Mouse (Mus musculus) ES-Bruce4 (cell line): ENCODE results near the gene Adam11. TPM values are rescaled to one million over a fixed set of nuclear protein-coding genes. Genes with fewer than 3 reads are reported as not detected.

Source experiments
- H3K27ac ChIP-seq: 2 replicates; pipeline ENCODE4 v1.5.1; 2012; ENCODE audit warnings: low read length, inconsistent platforms; ENCODE audit not compliant: insufficient read depth
- H3K27me3 ChIP-seq: 2 replicates; pipeline ENCODE4 v1.6.1; 2012; ENCODE audit warnings: mild to moderate bottlenecking, low read length, inconsistent platforms; ENCODE audit not compliant: control insufficient read depth, poor library complexity, insufficient read depth, severe bottlenecking
- H3K36me3 ChIP-seq: 2 replicates; pipeline ENCODE4 v1.6.1; 2012; ENCODE audit warnings: inconsistent platforms, mild to moderate bottlenecking, low read length, moderate library complexity; ENCODE audit not compliant: control insufficient read depth, poor library complexity, insufficient read depth, severe bottlenecking
- H3K4me1 ChIP-seq: one replicate; pipeline ENCODE4 v1.8.1; 2011; ENCODE audit warnings: low read length; ENCODE audit not compliant: control insufficient read depth, insufficient read depth
- H3K4me3 ChIP-seq: 2 replicates; pipeline ENCODE4 v1.5.1; 2011; ENCODE audit warnings: low read depth, mild to moderate bottlenecking, low read length
- H3K9ac ChIP-seq: 2 replicates; pipeline ENCODE4 v1.6.1; 2012; ENCODE audit warnings: low read depth, mild to moderate bottlenecking, inconsistent platforms; ENCODE audit not compliant: poor library complexity, severe bottlenecking
- H3K9me3 ChIP-seq: replicated peaks from 2 replicates; pipeline ENCODE4 v1.6.1; 2012; ENCODE audit warnings: mild to moderate bottlenecking, low read length, inconsistent platforms; ENCODE audit not compliant: control insufficient read depth, poor library complexity, insufficient read depth, severe bottlenecking
- CTCF ChIP-seq: IDR thresholded peaks from one replicate; pipeline ENCODE4 v1.8.1; 2011; ENCODE audit warnings: low read depth, low read length
- EP300 ChIP-seq: IDR thresholded peaks from 2 replicates; pipeline ENCODE4 v1.6.1; 2011; ENCODE audit warnings: low read depth, low read length; ENCODE audit not compliant: insufficient read depth
- POLR2A ChIP-seq: IDR thresholded peaks from one replicate; pipeline ENCODE4 v1.8.1; 2011; ENCODE audit warnings: low read length; ENCODE audit not compliant: insufficient read depth
- polyA plus RNA-seq: library from polyadenylated mRNA; stranded (reverse); fragments of >200 nt; gene quantifications from 2 replicates; pipeline ENCODE4 v1.2.4, GENCODE M21; 2011; ENCODE audit warnings: low read depth; ENCODE audit not compliant: missing spikeins, insufficient read depth, insufficient read length

The Adam11 gene
- polyA plus RNA-seq, 1 experiment, result 1.2 TPM

- no peak for TF ChIP-seq POLR2A
- no peak for TF ChIP-seq CTCF
- TF ChIP-seq EP300, result no peak
- peaks cover 6% of the 10 kb centered on the region; the same call in 1 of the 2 replicates for H3K9me3 ChIP-seq
- peaks cover 3% of the 10 kb centered on the region for H3K4me1 ChIP-seq
- H3K36me3 ChIP-seq, result no peaks in the 10 kb centered on the region
- no peaks in the 10 kb centered on the region for H3K27me3 ChIP-seq
- no peak overlapping the region for H3K4me3 ChIP-seq
- H3K9ac ChIP-seq, result no peak overlapping the region
- no peak overlapping the region for H3K27ac ChIP-seq
Observed at GRCm38 (mm10) chr11:102827097-102827496, 65.9 kb downstream of the Adam11 start.

Other genes starting within 250 kb of the Adam11 start
- 75.8 and 89.1 TPM in 2 replicates for gene Gpatch8, start 205.0 kb upstream of the Adam11 start, polyA plus RNA-seq
- 3.8 and 5.3 TPM in 2 replicates for gene Gm11627, start 182.0 kb upstream of the Adam11 start, polyA plus RNA-seq
- gene Fzd2, start 157.0 kb upstream of the Adam11 start, polyA plus RNA-seq, result 30.3 and 36.1 TPM in 2 replicates
- 8.8 and 9.4 TPM in 2 replicates for gene Meioc, start 97.7 kb upstream of the Adam11 start, polyA plus RNA-seq
- 53.9 and 62.0 TPM in 2 replicates for gene Ccdc43, start 63.7 kb upstream of the Adam11 start, polyA plus RNA-seq
- 67.4 and 71.0 TPM in 2 replicates for gene Gjc1, start 58.3 kb downstream of the Adam11 start, polyA plus RNA-seq
- not detected in 2 replicates for gene Higd1b, start 74.4 kb downstream of the Adam11 start, polyA plus RNA-seq
- gene Eftud2, start 119.5 kb downstream of the Adam11 start, polyA plus RNA-seq, result 152 and 195 TPM in 2 replicates
- 0.37 and 1.2 TPM in 2 replicates for gene Ccdc103, start 119.8 kb downstream of the Adam11 start, polyA plus RNA-seq
- gene Fam187a, start 123.7 kb downstream of the Adam11 start, polyA plus RNA-seq, result not detected in 2 replicates
- gene Gfap, start 139.5 kb downstream of the Adam11 start, polyA plus RNA-seq, result not detected in 2 replicates
- 72.3 and 75.4 TPM in 2 replicates for gene Kif18b, start 163.7 kb downstream of the Adam11 start, polyA plus RNA-seq
- gene C1ql1, start 185.2 kb downstream of the Adam11 start, polyA plus RNA-seq, result 4.8 and 5.9 TPM in 2 replicates